Mouse (Mus musculus): ENCODE measurements at regions not wholly inside any gene's neighbourhood (a gene's known extent, or its start where the extent isn't known, plus 50 kb on each side); places are given as distances from the start of the nearest gene placed in this dataset.

GRCm38 (mm10) chr15:38351701-38352100 lies 926.3 kb downstream of the 4930447A16Rik start:
- no peak for ATAC-seq (ENCODE audit: insufficient number of reproducible peaks, low FRiP score)
- Histone ChIP-seq H3K27me3 (replicated peaks) (no peaks in the 10 kb centered on the region), H3K9ac (no peak overlapping the region), H3K4me1 (replicated peaks) (0 out of 2 replicates have a peak, but pooled peaks cover 3% of the 10 kb centered on the region), H3K36me3 (no peaks in the 10 kb centered on the region; the same call in 1 of the 2 replicates), H3K9me3 (replicated peaks) (peaks cover 15% of the 10 kb centered on the region), H3K4me2 (no peak overlapping the region), H3K27ac (ENCODE audit: poor library complexity, severe bottlenecking) (no peak overlapping the region), H3K4me3 (no peak overlapping the region)
- WGBS = 56% methylated on average over 3 of the region's 3 CpGs

GRCm38 (mm10) chr15:38353371-38353770 lies 928.0 kb downstream of the 4930447A16Rik start:
- Histone ChIP-seq H3K4me3 (no peak overlapping the region), H3K4me2 (no peak overlapping the region), H3K4me1 (replicated peaks) (0 out of 2 replicates have a peak, but pooled peaks cover 3% of the 10 kb centered on the region), H3K36me3 (no peaks in the 10 kb centered on the region; the same call in 1 of the 2 replicates), H3K9ac (no peak overlapping the region), H3K27me3 (replicated peaks) (no peaks in the 10 kb centered on the region), H3K27ac (ENCODE audit: poor library complexity, severe bottlenecking) (no peak overlapping the region), H3K9me3 (replicated peaks) (peaks cover 12% of the 10 kb centered on the region)
- 69% methylated on average over 4 of the region's 4 CpGs for WGBS
- no peak for ATAC-seq (ENCODE audit: insufficient number of reproducible peaks, low FRiP score)

GRCm38 (mm10) chr15:38359053-38359452 lies 933.7 kb downstream of the 4930447A16Rik start:
- 85% methylated on average over 3 of the region's 3 CpGs for WGBS
- Histone ChIP-seq H3K4me2 (no peak overlapping the region), H3K27me3 (replicated peaks) (no peaks in the 10 kb centered on the region), H3K4me3 (no peak overlapping the region), H3K4me1 (replicated peaks) (peaks cover 7% of the 10 kb centered on the region; the same call in 1 of the 2 replicates), H3K9me3 (replicated peaks) (peaks cover 9% of the 10 kb centered on the region), H3K36me3 (no peaks in the 10 kb centered on the region), H3K27ac (ENCODE audit: poor library complexity, severe bottlenecking) (no peak overlapping the region), H3K9ac (no peak overlapping the region)
- ATAC-seq (ENCODE audit: insufficient number of reproducible peaks, low FRiP score) = no peak

GRCm38 (mm10) chr15:38363522-38363921 lies 938.2 kb downstream of the 4930447A16Rik start:
- H3K36me3 ChIP-seq = no peaks in the 10 kb centered on the region
- no peak overlapping the region for H3K9ac ChIP-seq
- 77% methylated on average over 5 of the region's 5 CpGs for WGBS
- ATAC-seq (ENCODE audit: insufficient number of reproducible peaks, low FRiP score) = no peak
- H3K27me3 ChIP-seq (replicated peaks) = no peaks in the 10 kb centered on the region
- peaks cover 9% of the 10 kb centered on the region for H3K9me3 ChIP-seq (replicated peaks)
- no peak overlapping the region for H3K4me3 ChIP-seq
- H3K4me1 ChIP-seq (replicated peaks) = peaks cover 9% of the 10 kb centered on the region; the same call in 1 of the 2 replicates
- H3K27ac ChIP-seq (ENCODE audit: poor library complexity, severe bottlenecking) = 0 out of 2 replicates have a peak overlapping the region, but pooled peaks have one; percentile 3
- H3K4me2 ChIP-seq = no peak overlapping the region

- H3K4me3 ChIP-seq = no peak overlapping the region
- peaks cover 9% of the 10 kb centered on the region for H3K9me3 ChIP-seq (replicated peaks)
- no peaks in the 10 kb centered on the region for H3K27me3 ChIP-seq (replicated peaks)
- H3K27ac ChIP-seq (ENCODE audit: poor library complexity, severe bottlenecking) = 0 out of 2 replicates have a peak overlapping the region, but pooled peaks have one; percentile 3
- 45% methylated on average over 3 of the region's 3 CpGs for WGBS
- peaks cover 9% of the 10 kb centered on the region; the same call in 1 of the 2 replicates for H3K4me1 ChIP-seq (replicated peaks)
- H3K36me3 ChIP-seq = no peaks in the 10 kb centered on the region
- H3K9ac ChIP-seq = no peak overlapping the region
- no peak for ATAC-seq (ENCODE audit: insufficient number of reproducible peaks, low FRiP score)
- H3K4me2 ChIP-seq = no peak overlapping the region
These were observed 938.7 kb downstream of the 4930447A16Rik start for GRCm38 (mm10) chr15:38364014-38364413.

- no peaks in the 10 kb centered on the region for H3K36me3 ChIP-seq
- peaks cover 9% of the 10 kb centered on the region; the same call in 1 of the 2 replicates for H3K4me1 ChIP-seq (replicated peaks)
- H3K4me2 ChIP-seq = no peak overlapping the region
- H3K27ac ChIP-seq (ENCODE audit: poor library complexity, severe bottlenecking) = no peak overlapping the region
- WGBS = 90% methylated on average over 5 of the region's 5 CpGs
- no peak overlapping the region for H3K4me3 ChIP-seq
- no peaks in the 10 kb centered on the region for H3K27me3 ChIP-seq (replicated peaks)
- no peaks in the 10 kb centered on the region; the same call in 1 of the 2 replicates for H3K9me3 ChIP-seq (replicated peaks)
- ATAC-seq (ENCODE audit: insufficient number of reproducible peaks, low FRiP score) = no peak
- H3K9ac ChIP-seq = no peak overlapping the region
These were observed 942.3 kb downstream of the 4930447A16Rik start for GRCm38 (mm10) chr15:38367643-38368042.

GRCm38 (mm10) chr15:38368291-38368690 lies 942.9 kb downstream of the 4930447A16Rik start:
- Histone ChIP-seq H3K9me3 (replicated peaks) (no peaks in the 10 kb centered on the region; the same call in 1 of the 2 replicates), H3K9ac (no peak overlapping the region), H3K4me3 (no peak overlapping the region), H3K4me2 (no peak overlapping the region), H3K4me1 (replicated peaks) (peaks cover 12% of the 10 kb centered on the region), H3K27ac (ENCODE audit: poor library complexity, severe bottlenecking) (no peak overlapping the region), H3K27me3 (replicated peaks) (no peaks in the 10 kb centered on the region), H3K36me3 (no peaks in the 10 kb centered on the region)
- WGBS = 72% methylated on average over 4 of the region's 4 CpGs
- ATAC-seq (ENCODE audit: insufficient number of reproducible peaks, low FRiP score) = no peak

GRCm38 (mm10) chr15:38371404-38372090 lies 946.2 kb downstream of the 4930447A16Rik start:
- H3K4me1 ChIP-seq (replicated peaks) = peaks cover 16% of the 10 kb centered on the region
- H3K9me3 ChIP-seq (replicated peaks) = no peaks in the 10 kb centered on the region; the same call in 1 of the 2 replicates
- WGBS = 70% methylated on average over 12 of the region's 12 CpGs
- no peak overlapping the region for H3K27ac ChIP-seq (ENCODE audit: poor library complexity, severe bottlenecking)
- no peak overlapping the region for H3K9ac ChIP-seq
- H3K36me3 ChIP-seq = no peaks in the 10 kb centered on the region
- H3K4me2 ChIP-seq = no peak overlapping the region
- no peak for ATAC-seq (ENCODE audit: insufficient number of reproducible peaks, low FRiP score)
- H3K27me3 ChIP-seq (replicated peaks) = no peaks in the 10 kb centered on the region
- H3K4me3 ChIP-seq = no peak overlapping the region

- Histone ChIP-seq H3K9me3 (replicated peaks) (no peaks in the 10 kb centered on the region), H3K4me3 (peak overlapping the region; percentile 19), H3K36me3 (no peaks in the 10 kb centered on the region), H3K27ac (ENCODE audit: poor library complexity, severe bottlenecking) (peak overlapping the region; percentile 61), H3K4me2 (peak overlapping the region; percentile 59), H3K27me3 (replicated peaks) (no peaks in the 10 kb centered on the region), H3K9ac (0 out of 2 replicates have a peak overlapping the region, but pooled peaks have one; percentile 3), H3K4me1 (replicated peaks) (peaks cover 16% of the 10 kb centered on the region)
- ATAC-seq (ENCODE audit: insufficient number of reproducible peaks, low FRiP score) = peak; percentile 81
- 2% methylated on average over 21 of the region's 21 CpGs for WGBS
These were observed 948.4 kb downstream of the 4930447A16Rik start for GRCm38 (mm10) chr15:38373797-38374196.

GRCm38 (mm10) chr15:38374786-38375185 lies 949.4 kb downstream of the 4930447A16Rik start:
- Histone ChIP-seq H3K27me3 (replicated peaks) (no peaks in the 10 kb centered on the region), H3K4me2 (no peak overlapping the region), H3K9ac (no peak overlapping the region), H3K4me1 (replicated peaks) (peaks cover 16% of the 10 kb centered on the region), H3K27ac (ENCODE audit: poor library complexity, severe bottlenecking) (0 out of 2 replicates have a peak overlapping the region, but pooled peaks have one; percentile 46), H3K9me3 (replicated peaks) (no peaks in the 10 kb centered on the region), H3K4me3 (no peak overlapping the region), H3K36me3 (no peaks in the 10 kb centered on the region)
- peak; percentile 37 for ATAC-seq (ENCODE audit: insufficient number of reproducible peaks, low FRiP score)
- 59% methylated on average over 6 of the region's 6 CpGs for WGBS

- WGBS = 59% methylated on average over 8 of the region's 8 CpGs
- no peaks in the 10 kb centered on the region for H3K36me3 ChIP-seq
- H3K9me3 ChIP-seq (replicated peaks) = no peaks in the 10 kb centered on the region
- H3K4me1 ChIP-seq (replicated peaks) = peaks cover 16% of the 10 kb centered on the region
- H3K9ac ChIP-seq = no peak overlapping the region
- 0 out of 2 replicates have a peak overlapping the region, but pooled peaks have one; percentile 1 for H3K27ac ChIP-seq (ENCODE audit: poor library complexity, severe bottlenecking)
- no peak overlapping the region for H3K4me2 ChIP-seq
- no peak for ATAC-seq (ENCODE audit: insufficient number of reproducible peaks, low FRiP score)
- H3K4me3 ChIP-seq = no peak overlapping the region
- H3K27me3 ChIP-seq (replicated peaks) = no peaks in the 10 kb centered on the region
These were observed 952.8 kb downstream of the 4930447A16Rik start for GRCm38 (mm10) chr15:38378106-38378505.
